Mouse (Mus musculus): ENCODE measurements around the gene Atp2c2. TPM values are rescaled to one million over a fixed set of nuclear protein-coding genes. Genes with fewer than 3 reads are reported as not detected.

Gene Atp2c2
- polyA plus RNA-seq, 1 experiment from 2014 or later, result 6.8 TPM

DNA sequence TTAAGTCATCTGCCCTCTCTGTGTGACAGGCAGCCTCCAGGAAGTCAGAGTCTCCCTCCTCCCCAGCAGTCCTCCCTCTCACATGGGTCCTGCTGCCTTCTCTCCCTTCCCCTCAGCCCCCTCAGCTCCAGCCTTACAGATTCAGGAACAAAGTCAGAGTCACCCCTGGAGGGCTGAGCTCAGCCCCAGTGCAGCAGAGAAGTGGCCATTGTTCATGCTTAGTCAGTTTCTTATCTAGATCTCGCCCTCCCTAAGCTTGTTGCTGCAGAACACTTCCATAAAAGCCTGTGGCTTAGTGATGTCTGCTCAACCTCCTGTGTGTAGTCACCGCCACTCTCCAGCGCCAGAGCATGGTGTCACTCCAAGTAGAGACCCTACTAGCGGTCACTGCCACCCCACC, 44.8 kb downstream of the Atp2c2 start:
- no peak overlapping the region for H3K4me2 ChIP-seq (ENCODE audit: low read depth, low read length)
- H3K27ac ChIP-seq (ENCODE audit: low read length), result no peak overlapping the region
- no peak overlapping the region for H3K4me3 ChIP-seq (ENCODE audit: low read length)
- no peaks in the 10 kb centered on the region for H3K4me1 ChIP-seq (ENCODE audit: control insufficient read depth, insufficient read depth, low read length)
- peak overlapping the region; percentile 8; the same call in 1 of the 2 replicates for H3K9ac ChIP-seq (ENCODE audit: low read depth, low read length)
- H3K27me3 ChIP-seq (replicated peaks; ENCODE audit: control insufficient read depth, insufficient read depth, low read length), result no peaks in the 10 kb centered on the region
- no peaks in the 10 kb centered on the region for H3K36me3 ChIP-seq (ENCODE audit: control insufficient read depth, insufficient read depth, low read length)
- ATAC-seq, result no peak
- 75% methylated on average over 4 of the region's 4 CpGs for WGBS
- no peaks in the 10 kb centered on the region for H3K9me3 ChIP-seq (ENCODE audit: control insufficient read depth, low read length)

GRCm38 (mm10) chr8:119755238-119756146, 55.7 kb downstream of the Atp2c2 start:
- peak overlapping the region; percentile 51 for H3K4me2 ChIP-seq (ENCODE audit: low read depth, low read length)
- 25% methylated on average over 28 of the region's 28 CpGs for WGBS
- no peaks in the 10 kb centered on the region for H3K27me3 ChIP-seq (replicated peaks; ENCODE audit: control insufficient read depth, insufficient read depth, low read length)
- peaks cover 19% of the 10 kb centered on the region; the same call in 1 of the 2 replicates for H3K4me1 ChIP-seq (ENCODE audit: control insufficient read depth, insufficient read depth, low read length)
- peak overlapping the region; percentile 42 for H3K4me3 ChIP-seq (ENCODE audit: low read length)
- peak; percentile 77 for ATAC-seq
- 0 out of 2 replicates have a peak overlapping the region, but pooled peaks have one; percentile 33 for H3K9ac ChIP-seq (ENCODE audit: low read depth, low read length)
- no peaks in the 10 kb centered on the region for H3K9me3 ChIP-seq (ENCODE audit: control insufficient read depth, low read length)
- no peaks in the 10 kb centered on the region for H3K36me3 ChIP-seq (ENCODE audit: control insufficient read depth, insufficient read depth, low read length)
- no peak overlapping the region for H3K27ac ChIP-seq (ENCODE audit: low read length)

DNA sequence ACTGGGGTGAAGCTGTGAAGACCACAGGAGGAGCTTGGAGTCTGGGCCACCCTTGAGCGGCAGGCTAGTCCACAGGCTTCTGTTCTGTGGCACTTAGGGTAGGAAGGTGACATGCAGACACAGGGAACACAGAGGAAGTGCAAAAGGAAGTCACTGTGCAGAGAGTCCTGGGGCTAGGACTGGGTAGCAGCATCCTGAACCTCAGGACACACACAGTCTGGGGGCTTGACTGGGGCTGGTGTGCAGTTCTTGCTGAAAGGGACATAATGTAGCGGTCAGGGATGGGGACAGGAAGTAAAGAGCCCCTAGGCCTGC, 56.3 kb downstream of the Atp2c2 start:
- Histone ChIP-seq H3K4me1 (ENCODE audit: control insufficient read depth, insufficient read depth, low read length) (peaks cover 19% of the 10 kb centered on the region; the same call in 1 of the 2 replicates), H3K27ac (ENCODE audit: low read length) (no peak overlapping the region), H3K4me2 (ENCODE audit: low read depth, low read length) (peak overlapping the region; percentile 51; the same call in 1 of the 2 replicates), H3K27me3 (replicated peaks; ENCODE audit: control insufficient read depth, insufficient read depth, low read length) (no peaks in the 10 kb centered on the region), H3K4me3 (ENCODE audit: low read length) (0 out of 2 replicates have a peak overlapping the region, but pooled peaks have one; percentile 42), H3K9me3 (ENCODE audit: control insufficient read depth, low read length) (no peaks in the 10 kb centered on the region), H3K9ac (ENCODE audit: low read depth, low read length) (no peak overlapping the region), H3K36me3 (ENCODE audit: control insufficient read depth, insufficient read depth, low read length) (no peaks in the 10 kb centered on the region)
- ATAC-seq, result 0 out of 2 replicates have a peak, but pooled peaks have one; percentile 1
- WGBS, result 81% methylated on average over 2 of the region's 2 CpGs

- Histone ChIP-seq H3K27ac (ENCODE audit: low read length) (no peak overlapping the region), H3K27me3 (replicated peaks; ENCODE audit: control insufficient read depth, insufficient read depth, low read length) (no peaks in the 10 kb centered on the region), H3K4me3 (ENCODE audit: low read length) (no peak overlapping the region), H3K9ac (ENCODE audit: low read depth, low read length) (peak overlapping the region; percentile 14; the same call in 1 of the 2 replicates), H3K9me3 (ENCODE audit: control insufficient read depth, low read length) (no peaks in the 10 kb centered on the region), H3K4me1 (ENCODE audit: control insufficient read depth, insufficient read depth, low read length) (peaks cover 19% of the 10 kb centered on the region; the same call in 1 of the 2 replicates), H3K4me2 (ENCODE audit: low read depth, low read length) (no peak overlapping the region), H3K36me3 (ENCODE audit: control insufficient read depth, insufficient read depth, low read length) (peaks cover 3% of the 10 kb centered on the region; the same call in 1 of the 2 replicates)
- ATAC-seq, result peak; percentile 11; the same call in 1 of the 2 replicates
- WGBS, result 60% methylated on average over 5 of the region's 5 CpGs
These were observed 56.7 kb downstream of the Atp2c2 start for GRCm38 (mm10) chr8:119756538-119756937.

GRCm38 (mm10) chr8:119761692-119762091, 61.9 kb downstream of the Atp2c2 start:
- 86% methylated on average over 11 of the region's 11 CpGs for whole genome bisulfite sequencing
- no peak overlapping the region for H3K4me3 ChIP-seq (ENCODE audit: low read length)
- H3K36me3 ChIP-seq (ENCODE audit: control insufficient read depth, insufficient read depth, low read length), result peaks cover 10% of the 10 kb centered on the region; the same call in 1 of the 2 replicates
- no peak overlapping the region for H3K27ac ChIP-seq (ENCODE audit: low read length)
- H3K4me1 ChIP-seq (ENCODE audit: control insufficient read depth, insufficient read depth, low read length), result peaks cover 6% of the 10 kb centered on the region; the same call in 1 of the 2 replicates
- H3K4me2 ChIP-seq (ENCODE audit: low read depth, low read length), result no peak overlapping the region
- H3K27me3 ChIP-seq (replicated peaks; ENCODE audit: control insufficient read depth, insufficient read depth, low read length), result no peaks in the 10 kb centered on the region
- no peak overlapping the region for H3K9ac ChIP-seq (ENCODE audit: low read depth, low read length)
- H3K9me3 ChIP-seq (ENCODE audit: control insufficient read depth, low read length), result no peaks in the 10 kb centered on the region
- no peak for ATAC-seq

- Histone ChIP-seq H3K27me3 (replicated peaks; ENCODE audit: control insufficient read depth, insufficient read depth, low read length) (no peaks in the 10 kb centered on the region), H3K36me3 (ENCODE audit: control insufficient read depth, insufficient read depth, low read length) (peaks cover 14% of the 10 kb centered on the region; the same call in 1 of the 2 replicates), H3K4me1 (ENCODE audit: control insufficient read depth, insufficient read depth, low read length) (0 out of 2 replicates have a peak, but pooled peaks cover 3% of the 10 kb centered on the region), H3K9ac (ENCODE audit: low read depth, low read length) (no peak overlapping the region), H3K9me3 (ENCODE audit: control insufficient read depth, low read length) (no peaks in the 10 kb centered on the region), H3K27ac (ENCODE audit: low read length) (no peak overlapping the region), H3K4me3 (ENCODE audit: low read length) (no peak overlapping the region), H3K4me2 (ENCODE audit: low read depth, low read length) (no peak overlapping the region)
- ATAC-seq, result no peak
- WGBS, result 84% methylated on average over 21 of the region's 21 CpGs
These were observed 62.7 kb downstream of the Atp2c2 start for GRCm38 (mm10) chr8:119762226-119763220.

- WGBS, result 87% methylated on average over 10 of the region's 10 CpGs
- H3K4me1 ChIP-seq (ENCODE audit: control insufficient read depth, insufficient read depth, low read length), result 0 out of 2 replicates have a peak, but pooled peaks cover 3% of the 10 kb centered on the region
- peaks cover 16% of the 10 kb centered on the region for H3K36me3 ChIP-seq (ENCODE audit: control insufficient read depth, insufficient read depth, low read length)
- no peak for ATAC-seq
- no peak overlapping the region for H3K9ac ChIP-seq (ENCODE audit: low read depth, low read length)
- H3K9me3 ChIP-seq (ENCODE audit: control insufficient read depth, low read length), result no peaks in the 10 kb centered on the region
- H3K27me3 ChIP-seq (replicated peaks; ENCODE audit: control insufficient read depth, insufficient read depth, low read length), result no peaks in the 10 kb centered on the region
- no peak overlapping the region for H3K4me2 ChIP-seq (ENCODE audit: low read depth, low read length)
- H3K4me3 ChIP-seq (ENCODE audit: low read length), result no peak overlapping the region
- H3K27ac ChIP-seq (ENCODE audit: low read length), result no peak overlapping the region
These were observed 65.5 kb downstream of the Atp2c2 start for GRCm38 (mm10) chr8:119765311-119765710.

GRCm38 (mm10) chr8:119765761-119766444, 66.1 kb downstream of the Atp2c2 start:
- Histone ChIP-seq H3K4me3 (ENCODE audit: low read length) (no peak overlapping the region), H3K9me3 (ENCODE audit: control insufficient read depth, low read length) (no peaks in the 10 kb centered on the region), H3K27ac (ENCODE audit: low read length) (no peak overlapping the region), H3K36me3 (ENCODE audit: control insufficient read depth, insufficient read depth, low read length) (peaks cover 17% of the 10 kb centered on the region), H3K4me1 (ENCODE audit: control insufficient read depth, insufficient read depth, low read length) (0 out of 2 replicates have a peak, but pooled peaks cover 3% of the 10 kb centered on the region), H3K27me3 (replicated peaks; ENCODE audit: control insufficient read depth, insufficient read depth, low read length) (no peaks in the 10 kb centered on the region), H3K9ac (ENCODE audit: low read depth, low read length) (no peak overlapping the region), H3K4me2 (ENCODE audit: low read depth, low read length) (no peak overlapping the region)
- ATAC-seq, result 0 out of 2 replicates have a peak, but pooled peaks have one; percentile 36
- WGBS, result 72% methylated on average over 22 of the region's 22 CpGs
